In genomic region chr4:72200559-72201409, GRCm38 (mm10) we compare ENCODE assay signal across 8 mouse cellular contexts. TPM values are rescaled to one million over a fixed set of nuclear protein-coding genes. Genes with fewer than 3 reads are reported as not detected.
DNase-seq lines count a peak whose midpoint lies in the region; ATAC-seq lines count a peak whose summit lies in the region.

Gene Tle1 (minus strand): TSS chr4:72200919.

- no peaks in the 10 kb centered on the region for H3K27me3 ChIP-seq in forebrain, embryonic 11.5 days (ENCODE audit: control insufficient read depth, insufficient read depth, low read length)
- peaks cover 35% of the 10 kb centered on the region for H3K27me3 ChIP-seq in heart, embryonic 16.5 days (ENCODE audit: control insufficient read depth, insufficient read depth, low read length)
- H3K27me3 ChIP-seq in liver, embryonic 15.5 days = peaks cover 40% of the 10 kb centered on the region
- H3K27me3 ChIP-seq in neural tube, embryonic 12.5 days (replicated peaks) = no peaks in the 10 kb centered on the region

- peak; percentile 89 to 94 for DNase-seq in CD8-positive naive resting alpha-beta T cell, adult 2 months (ENCODE audit: low read depth in 2 of 2, low spot score in 2 of 2)
- peak; percentile 93 for DNase-seq in c-Kit-positive CD71-positive TER-119-negative erythroid progenitor cells, embryonic 14.5 days (ENCODE audit: low read depth)
- peak; percentile 100 for DNase-seq in forebrain, embryonic 11.5 days (ENCODE audit: low spot score)
- DNase-seq in kidney, postnatal 36 days = peak; percentile 100
- DNase-seq in telencephalon, adult 2 months (ENCODE audit: low read depth, low spot score) = peak; percentile 98

- under 1% methylated on average over 107 of the region's 107 CpGs for WGBS in forebrain, embryonic 11.5 days
- under 1% methylated on average over 105 of the region's 107 CpGs for WGBS in heart, embryonic 16.5 days
- under 1% methylated on average over 107 of the region's 107 CpGs for WGBS in liver, embryonic 15.5 days (ENCODE audit: insufficient replicate concordance)
- under 1% methylated on average over 107 of the region's 107 CpGs for WGBS in neural tube, embryonic 12.5 days

- peak; percentile 96 for ATAC-seq in forebrain, embryonic 11.5 days (replicated peaks; ENCODE audit: low FRiP score)
- ATAC-seq in heart, embryonic 16.5 days (replicated peaks; ENCODE audit: extremely low read depth, insufficient read depth, low FRiP score) = peak; percentile 97
- ATAC-seq in liver, embryonic 15.5 days (ENCODE audit: insufficient read depth) = peak; percentile 92
- peak; percentile 96 for ATAC-seq in neural tube, embryonic 12.5 days (ENCODE audit: low FRiP score, low read depth)

- H3K9me3 ChIP-seq in forebrain, embryonic 11.5 days (ENCODE audit: control insufficient read depth, low read length) = no peaks in the 10 kb centered on the region
- H3K9me3 ChIP-seq in heart, embryonic 16.5 days (replicated peaks; ENCODE audit: control insufficient read depth, low read length) = no peaks in the 10 kb centered on the region
- H3K9me3 ChIP-seq in liver, embryonic 15.5 days (replicated peaks) = no peaks in the 10 kb centered on the region
- H3K9me3 ChIP-seq in neural tube, embryonic 12.5 days = no peaks in the 10 kb centered on the region

- peak within 1 kb of the TSS; percentile 69 for H3K4me2 ChIP-seq in forebrain, embryonic 11.5 days (ENCODE audit: low read depth, low read length, severe bottlenecking)
- H3K4me2 ChIP-seq in heart, embryonic 16.5 days (ENCODE audit: low read depth, low read length) = peak within 1 kb of the TSS; percentile 92
- peak within 1 kb of the TSS; percentile 96 for H3K4me2 ChIP-seq in liver, embryonic 15.5 days
- H3K4me2 ChIP-seq in neural tube, embryonic 12.5 days (replicated peaks) = peak within 1 kb of the TSS; percentile 65

- 0 out of 2 replicates have a peak, but pooled peaks cover 4% of the 10 kb centered on the region for H3K4me1 ChIP-seq in forebrain, embryonic 11.5 days (replicated peaks; ENCODE audit: control insufficient read depth, insufficient read depth, low read length)
- H3K4me1 ChIP-seq in heart, embryonic 16.5 days (ENCODE audit: control insufficient read depth, insufficient read depth, low read length) = peaks cover 10% of the 10 kb centered on the region
- peaks cover 31% of the 10 kb centered on the region for H3K4me1 ChIP-seq in liver, embryonic 15.5 days (replicated peaks)
- peaks cover 14% of the 10 kb centered on the region for H3K4me1 ChIP-seq in neural tube, embryonic 12.5 days

- H3K4me3 ChIP-seq in forebrain, embryonic 11.5 days (ENCODE audit: low read depth, low read length) = peak within 1 kb of the TSS; percentile 93
- peak within 1 kb of the TSS; percentile 78 for H3K4me3 ChIP-seq in heart, embryonic 16.5 days (ENCODE audit: low read length)
- peak within 1 kb of the TSS; percentile 74 for H3K4me3 ChIP-seq in liver, embryonic 15.5 days (replicated peaks)
- peak within 1 kb of the TSS; percentile 83 for H3K4me3 ChIP-seq in neural tube, embryonic 12.5 days

- H3K36me3 ChIP-seq in forebrain, embryonic 11.5 days (ENCODE audit: control insufficient read depth, insufficient read depth, low read length) = no peaks in the 10 kb centered on the region
- no peaks in the 10 kb centered on the region for H3K36me3 ChIP-seq in heart, embryonic 16.5 days (ENCODE audit: control insufficient read depth, insufficient read depth)
- H3K36me3 ChIP-seq in liver, embryonic 15.5 days (replicated peaks) = no peaks in the 10 kb centered on the region
- no peaks in the 10 kb centered on the region for H3K36me3 ChIP-seq in neural tube, embryonic 12.5 days

- H3K27ac ChIP-seq in forebrain, embryonic 11.5 days (ENCODE audit: low read depth, low read length) = peak within 1 kb of the TSS; percentile 90
- H3K27ac ChIP-seq in heart, embryonic 16.5 days (ENCODE audit: low read length) = peak within 1 kb of the TSS; percentile 92
- peak within 1 kb of the TSS; percentile 84 for H3K27ac ChIP-seq in liver, embryonic 15.5 days (replicated peaks)
- peak within 1 kb of the TSS; percentile 87 for H3K27ac ChIP-seq in neural tube, embryonic 12.5 days

- H3K9ac ChIP-seq in forebrain, embryonic 11.5 days (ENCODE audit: low read length) = peak within 1 kb of the TSS; percentile 96
- H3K9ac ChIP-seq in heart, embryonic 16.5 days (ENCODE audit: low read length) = peak within 1 kb of the TSS; percentile 84
- peak within 1 kb of the TSS; percentile 68 for H3K9ac ChIP-seq in liver, embryonic 15.5 days
- H3K9ac ChIP-seq in neural tube, embryonic 12.5 days = peak within 1 kb of the TSS; percentile 88

RNA-seq across cellular contexts. Expression of gene Tle1, which starts in this region (rescaled TPM):
- polyA plus RNA-seq in forebrain, embryonic 11.5 days (2014; fragmentation: Nextera tagmentation; extraction: Ambion mirVana) = 61.6 and 63.9 TPM in 2 replicates
- 6.2 and 6.4 TPM in 2 replicates for polyA plus RNA-seq in heart, embryonic 16.5 days (2015; fragmentation: Nextera tagmentation; extraction: Ambion mirVana)
- 7.5 and 9.5 TPM in 2 replicates for polyA plus RNA-seq in liver, embryonic 15.5 days (2015; fragmentation: Nextera tagmentation; extraction: Ambion mirVana)
- 57.7 and 60.6 TPM in 2 replicates for polyA plus RNA-seq in neural tube, embryonic 12.5 days (2016; fragmentation: Nextera tagmentation; extraction: Ambion mirVana)

Comparison
In these comparisons a context has a peak if more than half of its experiments do, and no peak if none do; other contexts are left out.
1. Peak in every context shown above with its lines: DNase-seq, ATAC-seq, H3K4me3 ChIP-seq and H3K27ac ChIP-seq.